Mouse (Mus musculus): ENCODE results near the gene Kcng1.

- no peak for TF ChIP-seq GATA1 (IDR thresholded peaks at IDR 0.05; ENCODE audit: borderline replicate concordance, low read length)
- no peak for TF ChIP-seq FLI1 (IDR thresholded peaks at IDR 0.05; ENCODE audit: low read length)
Observed at GRCm38 (mm10) chr2:168230773-168231470, 50.6 kb downstream of the Kcng1 start.

All from megakaryocyte, embryonic 14.5 days (primary cell).